Mouse (Mus musculus) liver, embryonic 15.5 days (tissue): ENCODE measurements around the gene Paqr7. TPM values are rescaled to one million over a fixed set of nuclear protein-coding genes. Genes with fewer than 3 reads are reported as not detected.
"Not testable (repeated sequence)": the region's sequence is repeated elsewhere in the genome, so short reads cannot be mapped to it uniquely, and the experiment has no call there.

Experiments used
- ATAC-seq: fragments of 200-750 bp; cut with Nextera tagmentation; 2 replicates; pipeline ENCODE4 v1.8.0; 2017; ENCODE audit warnings: moderate number of reproducible peaks, mild to moderate bottlenecking, moderate library complexity; ENCODE audit not compliant: insufficient read depth
- H3K27ac ChIP-seq: fragments of 300-500 bp; sonication (generic); replicated peaks from 2 replicates; pipeline ENCODE4 v1.5.1; 2015; ENCODE audit warnings: mild to moderate bottlenecking, inconsistent platforms
- H3K27me3 ChIP-seq: fragments of 300-500 bp; sonication (generic); 2 replicates; pipeline ENCODE4 v1.6.1; 2015; ENCODE audit warnings: mild to moderate bottlenecking, inconsistent platforms
- H3K36me3 ChIP-seq: fragments of 300-500 bp; sonication (generic); replicated peaks from 2 replicates; pipeline ENCODE4 v1.6.1; 2015; ENCODE audit warnings: moderate library complexity, mild to moderate bottlenecking, inconsistent platforms
- H3K4me1 ChIP-seq: fragments of 300-500 bp; sonication (generic); replicated peaks from 2 replicates; pipeline ENCODE4 v1.6.1; 2015; ENCODE audit warnings: inconsistent platforms
- H3K4me2 ChIP-seq: fragments of 300-500 bp; sonication (generic); 2 replicates; pipeline ENCODE4 v1.6.1; 2015; ENCODE audit warnings: moderate library complexity, mild to moderate bottlenecking, inconsistent platforms
- H3K4me3 ChIP-seq: fragments of 300-500 bp; sonication (generic); replicated peaks from 2 replicates; pipeline ENCODE4 v1.5.1; 2015; ENCODE audit warnings: mild to moderate bottlenecking, inconsistent platforms
- H3K9ac ChIP-seq: fragments of 300-500 bp; sonication (generic); 2 replicates; pipeline ENCODE4 v1.6.1; 2015; ENCODE audit warnings: moderate library complexity, mild to moderate bottlenecking, inconsistent platforms
- H3K9me3 ChIP-seq: fragments of 300-500 bp; sonication (generic); replicated peaks from 2 replicates; pipeline ENCODE4 v1.6.1; 2016; ENCODE audit warnings: inconsistent platforms
- WGBS: fragments of 180-500 bp; shearing (Covaris S2); methylation state at CpG from one replicate; pipeline ENCODE4 v1.1.7; 2015; ENCODE audit warnings: mixed read lengths; ENCODE audit not compliant: insufficient replicate concordance; 5-methylcytosine and 5-hydroxymethylcytosine counted together
- polyA plus RNA-seq: library from polyadenylated mRNA; unstranded; fragments of >200 nt; fragmentation: Nextera tagmentation; extraction: Ambion mirVana; gene quantifications from 2 replicates; pipeline ENCODE4 v1.2.1, GENCODE M21; 2015

Gene Paqr7
- polyA plus RNA-seq, 1 experiment from 2014 or later, result 7.8 TPM

- WGBS, result 71% methylated on average over 5 of the region's 5 CpGs
- H3K4me3 ChIP-seq, result no peak overlapping the region
- peak; percentile 30; the same call in 1 of the 2 replicates for ATAC-seq
Observed at GRCm38 (mm10) chr4:134488211-134488610, 8.3 kb upstream of the Paqr7 start.

GRCm38 (mm10) chr4:134489986-134490665 lies 6.4 kb upstream of the Paqr7 start:
- Histone ChIP-seq H3K9me3 (no peaks in the 10 kb centered on the region), H3K4me1 (peaks cover 42% of the 10 kb centered on the region), H3K27me3 (peaks cover 7% of the 10 kb centered on the region; the same call in 1 of the 2 replicates), H3K36me3 (no peaks in the 10 kb centered on the region), H3K27ac (peak overlapping the region; percentile 30; the same call in 1 of the 2 replicates), H3K9ac (no peak overlapping the region), H3K4me2 (no peak overlapping the region), H3K4me3 (no peak overlapping the region)
- peak; percentile 24; the same call in 1 of the 2 replicates for ATAC-seq
- WGBS, result 56% methylated on average over 11 of the region's 11 CpGs

More at GRCm38 (mm10) chr4:134488211-134488610, 8.3 kb upstream of the Paqr7 start:
- no peaks in the 10 kb centered on the region for H3K36me3 ChIP-seq
- 0 out of 2 replicates have a peak overlapping the region, but pooled peaks have one; percentile 6 for H3K27ac ChIP-seq
- no peak overlapping the region for H3K4me2 ChIP-seq
- peaks cover 32% of the 10 kb centered on the region for H3K4me1 ChIP-seq
- H3K27me3 ChIP-seq, result peaks cover 20% of the 10 kb centered on the region; the same call in 1 of the 2 replicates
- no peaks in the 10 kb centered on the region for H3K9me3 ChIP-seq
- no peak overlapping the region for H3K9ac ChIP-seq

GRCm38 (mm10) chr4:134491716-134492115 lies 4.8 kb upstream of the Paqr7 start:
- WGBS, result 55% methylated on average over 6 of the region's 6 CpGs
- H3K4me1 ChIP-seq, result peaks cover 52% of the 10 kb centered on the region

GRCm38 (mm10) chr4:134494161-134494560 lies 2.3 kb upstream of the Paqr7 start:
- H3K4me3 ChIP-seq, H3K9ac ChIP-seq, H3K36me3 ChIP-seq, ATAC-seq, H3K4me2 ChIP-seq, H3K9me3 ChIP-seq: not testable (repeated sequence)
- Histone ChIP-seq H3K27me3 (peaks cover 11% of the 10 kb centered on the region; the same call in 1 of the 2 replicates), H3K27ac (peak overlapping the region; percentile 64), H3K4me1 (peaks cover 63% of the 10 kb centered on the region)
- 63% methylated on average over 6 of the region's 6 CpGs for WGBS

More at GRCm38 (mm10) chr4:134491716-134492115, 4.8 kb upstream of the Paqr7 start:
- no peak overlapping the region for H3K9ac ChIP-seq
- no peaks in the 10 kb centered on the region for H3K9me3 ChIP-seq
- H3K36me3 ChIP-seq, result no peaks in the 10 kb centered on the region
- H3K4me3 ChIP-seq, result no peak overlapping the region
- no peak overlapping the region for H3K4me2 ChIP-seq
- H3K27me3 ChIP-seq, result peaks cover 11% of the 10 kb centered on the region; the same call in 1 of the 2 replicates
- H3K27ac ChIP-seq, result no peak overlapping the region
- ATAC-seq, result no peak

- H3K4me1 ChIP-seq, result peaks cover 56% of the 10 kb centered on the region
- H3K4me3 ChIP-seq, result no peak overlapping the region
- H3K27me3 ChIP-seq, result peaks cover 11% of the 10 kb centered on the region; the same call in 1 of the 2 replicates
- H3K9me3 ChIP-seq, result no peaks in the 10 kb centered on the region
- H3K36me3 ChIP-seq, result no peaks in the 10 kb centered on the region
- H3K27ac ChIP-seq, result peak overlapping the region; percentile 64
- ATAC-seq, result peak; percentile 17; the same call in 1 of the 2 replicates
- H3K9ac ChIP-seq, result 0 out of 2 replicates have a peak overlapping the region, but pooled peaks have one; percentile 10
- H3K4me2 ChIP-seq, result no peak overlapping the region
- 14% methylated on average over 16 of the region's 16 CpGs for WGBS
Observed at GRCm38 (mm10) chr4:134494780-134495545, 1.5 kb upstream of the Paqr7 start.

- H3K4me1 ChIP-seq, result peaks cover 56% of the 10 kb centered on the region
Observed at GRCm38 (mm10) chr4:134495546-134495923, 962 bp upstream of the Paqr7 start.

GRCm38 (mm10) chr4:134497223-134497622 lies 726 bp downstream of the Paqr7 start:
- H3K9ac ChIP-seq, result peak overlapping the region; percentile 47
- no peaks in the 10 kb centered on the region for H3K36me3 ChIP-seq
- ATAC-seq, result peak; percentile 4; the same call in 1 of the 2 replicates
- 5% methylated on average over 6 of the region's 6 CpGs for WGBS
- peaks cover 59% of the 10 kb centered on the region for H3K4me1 ChIP-seq
- H3K27me3 ChIP-seq, result peaks cover 8% of the 10 kb centered on the region; the same call in 1 of the 2 replicates
- H3K4me2 ChIP-seq, result peak overlapping the region; percentile 94
- H3K4me3 ChIP-seq, result peak overlapping the region; percentile 62
- H3K27ac ChIP-seq, result peak overlapping the region; percentile 84
- no peaks in the 10 kb centered on the region for H3K9me3 ChIP-seq

More at GRCm38 (mm10) chr4:134495546-134495923, 962 bp upstream of the Paqr7 start:
- H3K4me3 ChIP-seq, result no peak overlapping the region
- 61% methylated on average over 5 of the region's 5 CpGs for WGBS
- peaks cover 11% of the 10 kb centered on the region; the same call in 1 of the 2 replicates for H3K27me3 ChIP-seq
- no peaks in the 10 kb centered on the region for H3K36me3 ChIP-seq
- no peaks in the 10 kb centered on the region for H3K9me3 ChIP-seq
- peak overlapping the region; percentile 64 for H3K27ac ChIP-seq
- no peak overlapping the region for H3K4me2 ChIP-seq
- no peak overlapping the region for H3K9ac ChIP-seq
- ATAC-seq, result no peak

GRCm38 (mm10) chr4:134497986-134498731 lies 1.7 kb downstream of the Paqr7 start:
- Histone ChIP-seq H3K36me3 (no peaks in the 10 kb centered on the region), H3K27ac (no peak overlapping the region), H3K9me3 (no peaks in the 10 kb centered on the region), H3K4me3 (peak overlapping the region; percentile 62), H3K27me3 (peaks cover 4% of the 10 kb centered on the region; the same call in 1 of the 2 replicates), H3K4me2 (peak overlapping the region; percentile 94), H3K4me1 (peaks cover 62% of the 10 kb centered on the region), H3K9ac (no peak overlapping the region)
- 60% methylated on average over 12 of the region's 12 CpGs for WGBS
- ATAC-seq, result no peak

GRCm38 (mm10) chr4:134498983-134499382 lies 2.5 kb downstream of the Paqr7 start:
- H3K9me3 ChIP-seq, ATAC-seq, H3K36me3 ChIP-seq, H3K27me3 ChIP-seq, H3K9ac ChIP-seq, H3K4me3 ChIP-seq, H3K27ac ChIP-seq, H3K4me2 ChIP-seq: not testable (repeated sequence)
- WGBS, result 54% methylated on average over 6 of the region's 6 CpGs
- peaks cover 67% of the 10 kb centered on the region for H3K4me1 ChIP-seq

GRCm38 (mm10) chr4:134501095-134501494 lies 4.6 kb downstream of the Paqr7 start:
- Histone ChIP-seq H3K4me3 (no peak overlapping the region), H3K4me2 (no peak overlapping the region), H3K9me3 (no peaks in the 10 kb centered on the region), H3K4me1 (peaks cover 67% of the 10 kb centered on the region), H3K9ac (no peak overlapping the region), H3K36me3 (no peaks in the 10 kb centered on the region), H3K27ac (no peak overlapping the region), H3K27me3 (no peaks in the 10 kb centered on the region; the same call in 1 of the 2 replicates)
- ATAC-seq, result no peak
- 77% methylated on average over 6 of the region's 6 CpGs for WGBS
